Mouse (Mus musculus) layer of hippocampus, adult 9-11 months (tissue): ENCODE results near the gene Elmo1.

Source experiments
- DNase-seq: peaks from one replicate; pipeline ENCODE4 v3.0.0; 2022

Elmo1 gene

DNA sequence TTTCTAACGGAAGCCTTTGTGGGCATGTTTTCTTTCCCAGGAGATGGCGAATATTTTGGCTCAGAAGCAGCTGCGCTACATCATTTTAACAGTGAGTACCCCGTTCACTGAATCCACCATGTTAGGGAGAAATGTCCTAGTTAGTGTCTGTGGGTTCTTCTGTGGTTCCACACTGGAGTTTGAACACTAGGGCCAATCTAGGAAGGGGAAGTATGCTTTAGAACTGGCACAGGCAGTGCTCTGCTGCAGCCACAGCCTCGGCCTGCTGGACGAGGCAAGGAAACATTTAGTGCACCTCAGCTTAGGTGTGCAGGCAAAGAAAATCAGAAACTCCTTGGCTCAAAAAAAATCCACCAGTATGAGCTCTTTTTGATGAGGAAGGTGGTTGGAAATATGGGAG, 196.3 kb downstream of the Elmo1 start:
- no peak for DNase-seq

DNA sequence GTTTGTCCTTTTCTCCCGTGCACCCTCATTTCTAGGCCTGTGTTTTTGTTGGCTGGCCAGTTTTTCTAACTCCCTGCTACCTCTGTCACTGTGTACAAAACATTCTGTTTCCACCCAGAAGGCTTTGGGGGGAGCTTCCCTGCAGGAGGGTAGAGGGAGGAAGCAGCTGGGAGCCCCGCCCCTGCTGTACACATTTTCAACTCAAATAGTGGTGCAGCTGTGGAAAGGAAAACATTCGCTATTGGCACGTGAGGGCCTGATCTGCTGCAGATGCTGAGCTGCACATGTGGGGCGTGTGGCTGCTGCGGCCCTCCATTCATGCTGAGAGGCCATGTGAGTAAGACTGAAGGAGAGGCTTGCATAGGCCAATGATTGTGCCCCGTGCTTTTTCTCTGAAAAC, 198.0 kb downstream of the Elmo1 start:
- DNase-seq: peak; percentile 59

DNA sequence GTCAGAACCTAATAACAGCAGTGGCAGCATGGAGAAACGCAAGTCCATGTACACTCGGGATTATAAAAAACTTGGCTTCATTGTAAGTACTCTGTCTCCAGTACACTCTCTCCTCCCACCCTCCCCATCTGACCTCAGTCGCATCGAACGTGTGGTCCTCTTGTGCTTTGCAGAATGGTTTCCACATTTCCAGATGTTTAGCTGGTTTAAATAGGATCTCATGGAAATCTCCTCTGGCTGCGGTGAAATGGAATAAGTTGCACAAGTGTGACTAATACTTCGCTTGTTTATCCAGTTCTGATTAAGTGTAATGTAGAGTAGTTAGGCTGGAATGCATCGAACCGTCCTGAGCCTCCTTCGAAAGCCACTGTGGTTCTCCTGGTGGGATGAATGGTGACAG, 200.0 kb downstream of the Elmo1 start:
- no peak for DNase-seq

DNA sequence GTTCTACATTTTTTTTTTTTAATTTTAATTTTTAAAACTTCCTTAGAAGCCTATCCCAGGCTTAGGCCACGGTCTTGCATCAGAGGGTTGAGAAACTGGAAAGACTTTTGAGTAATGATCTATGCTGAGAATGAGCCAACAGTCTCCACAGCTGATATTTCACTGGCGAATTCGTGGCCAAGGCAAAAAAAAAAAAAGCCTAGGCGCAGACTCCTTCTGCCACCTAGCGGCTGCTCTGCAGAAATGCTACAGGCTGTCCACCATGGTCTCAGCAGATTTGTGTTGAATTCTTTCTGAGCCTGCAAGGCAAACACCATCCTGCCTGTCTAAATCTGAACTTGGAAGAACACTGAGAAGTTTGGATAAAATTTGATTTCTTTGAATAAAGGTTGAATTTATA, 202.0 kb downstream of the Elmo1 start:
- DNase-seq: no peak

- DNase-seq: no peak
Observed at GRCm38 (mm10) chr13:20295278-20295970, 205.0 kb downstream of the Elmo1 start.

GRCm38 (mm10) chr13:20297841-20298240, 207.4 kb downstream of the Elmo1 start:
- peak; percentile 43 for DNase-seq

GRCm38 (mm10) chr13:20299424-20299823, 209.0 kb downstream of the Elmo1 start:
- no peak for DNase-seq

GRCm38 (mm10) chr13:20300052-20300564, 209.7 kb downstream of the Elmo1 start:
- DNase-seq: no peak

GRCm38 (mm10) chr13:20300626-20301025, 210.2 kb downstream of the Elmo1 start:
- DNase-seq: no peak

GRCm38 (mm10) chr13:20301760-20302159, 211.4 kb downstream of the Elmo1 start:
- no peak for DNase-seq

DNA sequence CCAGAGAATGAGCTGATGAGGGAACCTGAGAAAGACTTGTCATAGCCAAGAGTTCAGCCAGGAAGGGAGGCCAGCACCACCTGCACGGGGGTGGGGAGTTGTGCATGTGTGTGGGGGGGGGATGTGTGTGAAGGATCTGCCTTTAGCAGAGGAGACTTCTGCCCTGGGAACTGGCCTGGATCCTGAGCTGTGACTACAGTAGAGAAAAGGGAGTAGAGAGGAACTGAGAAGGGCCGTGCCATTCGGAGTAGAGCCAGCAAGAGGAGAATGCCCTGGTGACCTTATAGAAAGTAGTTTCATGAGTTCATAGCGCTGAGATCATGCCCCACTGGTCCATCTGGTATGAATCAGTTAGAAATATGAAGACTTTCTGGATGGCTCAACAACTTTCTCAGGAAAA, 215.2 kb downstream of the Elmo1 start:
- DNase-seq: no peak

DNA sequence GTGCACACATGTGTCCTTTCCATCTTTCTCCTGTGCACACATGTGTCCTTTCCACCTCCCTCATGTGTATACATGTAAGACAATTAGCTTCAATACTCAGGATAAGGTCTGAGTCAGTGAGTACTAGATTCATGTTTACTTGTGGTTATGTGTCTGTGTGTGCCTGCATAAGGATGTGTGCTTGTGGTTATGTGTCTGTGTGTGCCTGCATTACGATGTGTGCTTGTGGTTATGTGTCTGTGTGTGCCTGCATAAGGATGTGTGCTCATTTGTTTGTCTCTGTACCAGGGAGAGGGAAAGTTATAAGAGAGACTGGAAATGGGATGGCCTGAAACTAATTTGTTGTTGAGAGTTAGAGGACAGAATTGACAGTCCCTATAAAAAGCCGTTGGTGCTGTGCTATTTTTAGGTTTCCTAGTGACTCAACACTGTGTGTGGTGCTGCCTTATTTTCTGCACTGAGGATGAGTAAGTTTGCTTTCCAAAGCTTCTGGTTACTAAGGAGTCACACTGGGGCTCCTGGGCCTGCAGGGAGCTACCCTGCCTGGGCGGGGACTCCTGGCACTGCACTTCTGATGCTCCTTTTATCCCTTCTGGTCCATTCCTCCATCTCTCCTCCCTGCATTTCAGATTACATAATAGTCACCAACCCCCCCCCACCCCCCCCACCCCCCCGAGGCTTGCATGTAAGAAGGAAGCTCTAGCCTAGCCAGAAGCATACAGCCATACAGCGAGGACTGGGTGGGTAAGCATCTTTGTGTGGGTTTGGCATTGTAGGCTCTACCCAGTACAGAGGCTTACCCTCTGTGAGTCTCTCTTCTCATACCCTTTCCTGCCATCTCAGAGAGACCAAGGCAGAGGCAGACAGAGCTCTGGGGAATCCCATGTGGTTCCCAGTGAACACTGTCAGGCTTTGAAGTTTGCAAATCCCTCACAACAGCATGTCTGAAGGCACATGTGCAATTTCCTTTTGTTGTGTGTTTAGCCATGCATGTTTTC, 216.1 kb downstream of the Elmo1 start:
- DNase-seq: peak; percentile 68

DNA sequence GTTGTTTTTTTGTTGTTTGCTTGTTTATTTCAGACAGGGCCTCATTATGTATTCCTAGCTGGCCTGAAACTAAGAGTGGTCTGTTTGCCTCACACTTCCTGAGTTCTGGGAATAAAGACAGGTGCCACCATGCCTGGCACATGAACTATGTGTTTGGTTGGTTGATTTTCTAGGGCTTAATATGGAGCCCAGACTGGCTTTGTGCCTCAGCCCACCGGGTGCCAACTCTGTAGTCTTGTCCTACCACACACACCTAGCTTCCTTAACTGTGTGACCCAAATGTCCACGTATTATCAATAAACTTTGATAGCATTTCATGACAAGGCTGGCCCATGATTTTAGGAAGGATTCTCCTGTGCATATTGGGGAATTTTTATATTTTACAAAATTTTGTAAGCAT, 217.0 kb downstream of the Elmo1 start:
- DNase-seq: no peak

GRCm38 (mm10) chr13:20311612-20312011, 221.2 kb downstream of the Elmo1 start:
- DNase-seq: peak; percentile 76

GRCm38 (mm10) chr13:20313345-20313744, 222.9 kb downstream of the Elmo1 start:
- DNase-seq: peak; percentile 31

GRCm38 (mm10) chr13:20316139-20316538, 225.7 kb downstream of the Elmo1 start:
- DNase-seq: no peak

DNA sequence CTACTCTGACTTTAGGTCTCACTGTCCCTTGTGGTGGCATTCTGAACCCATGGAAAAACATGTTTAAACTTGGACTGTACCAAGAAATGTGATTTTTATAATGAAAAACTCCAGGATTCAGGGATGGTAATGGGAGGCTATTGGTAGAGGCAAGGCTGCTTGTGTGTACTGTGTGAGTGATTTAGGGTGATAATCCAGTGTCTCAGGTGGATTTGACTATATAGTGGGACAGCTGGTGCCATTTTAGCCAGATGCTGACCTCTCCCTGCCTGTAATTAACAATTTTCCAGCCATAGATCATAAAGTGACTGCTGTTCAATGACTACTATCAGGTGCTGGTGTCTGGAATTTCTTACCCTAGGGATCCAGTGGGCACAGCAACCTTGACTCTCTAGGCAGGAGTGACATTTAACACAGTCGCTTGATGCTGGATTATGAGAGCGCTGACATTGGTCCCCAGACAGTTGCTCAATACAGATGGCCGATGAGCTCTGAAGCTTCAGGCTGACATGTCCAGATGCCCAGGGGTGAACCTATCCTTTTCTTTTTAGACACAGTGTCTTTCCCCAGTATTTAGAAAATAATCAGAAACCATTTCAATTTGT, 228.3 kb downstream of the Elmo1 start:
- DNase-seq: no peak

DNA sequence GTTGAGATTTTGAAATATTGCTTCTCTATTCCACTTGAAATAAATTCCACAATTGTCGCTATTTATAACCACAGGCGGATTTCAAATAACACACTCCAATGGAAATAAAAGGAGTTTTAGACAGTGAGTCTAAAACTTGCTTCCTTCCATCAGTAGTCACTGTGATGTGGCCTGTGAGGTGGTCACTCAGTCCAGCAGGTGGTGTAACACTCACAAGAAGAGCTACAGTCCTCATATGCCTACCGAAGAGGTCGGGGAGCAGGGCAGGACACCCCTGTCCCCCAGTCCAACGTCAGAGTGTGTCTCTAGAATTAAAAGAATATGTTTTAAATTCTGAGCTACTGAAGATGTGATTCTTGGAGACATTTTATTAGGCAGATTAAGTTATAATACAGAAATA, 229.8 kb downstream of the Elmo1 start:
- DNase-seq: no peak

DNA sequence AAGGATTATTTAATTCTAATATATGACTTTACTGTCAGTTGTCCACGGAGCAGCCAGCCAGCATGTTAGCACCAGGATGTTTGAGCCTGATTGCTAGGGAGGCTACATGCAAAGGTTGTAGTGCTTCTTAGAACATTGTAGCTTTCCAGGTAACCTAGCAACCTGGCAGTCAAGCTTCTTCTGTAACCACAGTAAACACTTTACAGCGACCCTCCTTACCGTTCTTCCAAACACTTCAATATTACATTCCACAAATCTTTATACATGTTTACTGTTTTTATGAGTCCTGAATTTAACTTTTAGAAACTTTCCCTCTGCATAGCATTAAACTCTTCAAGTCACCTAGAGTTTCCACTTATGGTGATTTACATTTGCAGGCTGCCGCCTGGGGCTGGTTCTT, 233.1 kb downstream of the Elmo1 start:
- no peak for DNase-seq

DNA sequence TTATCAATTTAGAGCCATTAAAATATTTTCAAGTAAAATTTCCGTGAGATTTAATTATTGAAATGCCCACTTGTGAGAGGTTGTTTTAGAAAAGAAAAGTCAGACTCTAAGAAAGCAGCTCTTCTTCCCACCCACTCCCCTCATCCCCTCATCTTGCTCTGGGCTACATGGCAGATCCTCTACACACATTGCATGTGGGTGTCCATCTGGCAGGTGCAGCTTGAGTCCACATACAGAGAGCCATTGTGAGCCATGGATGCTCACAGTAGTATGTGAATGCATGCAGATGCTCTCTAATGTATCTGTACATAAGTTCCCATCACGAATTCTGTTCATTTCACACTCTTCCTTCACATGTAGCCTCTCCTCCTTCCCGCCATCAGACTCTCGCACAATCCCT, 236.7 kb downstream of the Elmo1 start:
- peak; percentile 25 for DNase-seq

GRCm38 (mm10) chr13:20327975-20328374, 237.6 kb downstream of the Elmo1 start:
- no peak for DNase-seq

GRCm38 (mm10) chr13:20328672-20329071, 238.3 kb downstream of the Elmo1 start:
- no peak for DNase-seq

- DNase-seq: no peak
Observed at GRCm38 (mm10) chr13:20330954-20331353, 240.6 kb downstream of the Elmo1 start.
